Mouse (Mus musculus) cerebellum, adult 2 months (tissue): ENCODE results near the gene Spint2.

Source experiments
- CTCF ChIP-seq: fragments of 200-500 bp; IDR thresholded peaks from 2 replicates; pipeline ENCODE4 v1.5.1; 2011; ENCODE audit warnings: low read depth, mild to moderate bottlenecking, control low read depth, low read length, moderate library complexity, borderline replicate concordance; ENCODE audit not compliant: insufficient read depth
- POLR2A ChIP-seq: fragments of 200-500 bp; IDR thresholded peaks from 2 replicates; pipeline ENCODE4 v1.6.1; 2011; ENCODE audit warnings: low read length, control low read depth, borderline replicate concordance; ENCODE audit not compliant: insufficient read depth

GRCm38 (mm10) chr7:29211415-29212198 is 70.1 kb downstream of the Spint2 start:
- TF ChIP-seq POLR2A = no peak
- no peak for TF ChIP-seq CTCF
